Mouse (Mus musculus): Measurements from ENCODE around the gene Cacna1c. TPM values are rescaled to one million over a fixed set of nuclear protein-coding genes. Genes with fewer than 3 reads are reported as not detected.

The Cacna1c gene
- polyA plus RNA-seq, 1 experiment from 2014 or later = 13.7 TPM

- H3K27me3 ChIP-seq (ENCODE audit: control insufficient read depth, insufficient read depth, low read length) = no peaks in the 10 kb centered on the region
- H3K9ac ChIP-seq (replicated peaks; ENCODE audit: low read depth, low read length) = no peak overlapping the region
- H3K9me3 ChIP-seq (ENCODE audit: control insufficient read depth, low read length) = no peaks in the 10 kb centered on the region
- H3K36me3 ChIP-seq (ENCODE audit: control insufficient read depth, insufficient read depth, low read length) = no peaks in the 10 kb centered on the region
- 32% methylated on average over 10 of the region's 10 CpGs for WGBS
- ATAC-seq (ENCODE audit: low read depth) = peak; percentile 91
- H3K4me3 ChIP-seq (ENCODE audit: low read depth, low read length) = no peak overlapping the region
- H3K27ac ChIP-seq (ENCODE audit: low read depth, low read length) = peak overlapping the region; percentile 40
- peaks cover 13% of the 10 kb centered on the region for H3K4me1 ChIP-seq (ENCODE audit: control insufficient read depth, insufficient read depth, low read length)
- H3K4me2 ChIP-seq (ENCODE audit: low read depth, low read length) = peak overlapping the region; percentile 8; the same call in 1 of the 2 replicates
Measured at GRCm38 (mm10) chr6:118977443-118978271, 218.6 kb downstream of the Cacna1c start.

- H3K27me3 ChIP-seq (ENCODE audit: control insufficient read depth, insufficient read depth, low read length) = no peaks in the 10 kb centered on the region
- H3K9ac ChIP-seq (replicated peaks; ENCODE audit: low read depth, low read length) = no peak overlapping the region
- H3K4me2 ChIP-seq (ENCODE audit: low read depth, low read length) = no peak overlapping the region
- WGBS = 84% methylated on average over 14 of the region's 14 CpGs
- H3K4me3 ChIP-seq (ENCODE audit: low read depth, low read length) = no peak overlapping the region
- peaks cover 13% of the 10 kb centered on the region for H3K4me1 ChIP-seq (ENCODE audit: control insufficient read depth, insufficient read depth, low read length)
- ATAC-seq (ENCODE audit: low read depth) = no peak
- no peak overlapping the region for H3K27ac ChIP-seq (ENCODE audit: low read depth, low read length)
- H3K9me3 ChIP-seq (ENCODE audit: control insufficient read depth, low read length) = no peaks in the 10 kb centered on the region
- no peaks in the 10 kb centered on the region for H3K36me3 ChIP-seq (ENCODE audit: control insufficient read depth, insufficient read depth, low read length)
Measured at GRCm38 (mm10) chr6:118976617-118977016, 219.6 kb downstream of the Cacna1c start.

GRCm38 (mm10) chr6:118971844-118972531, 224.2 kb downstream of the Cacna1c start:
- Histone ChIP-seq H3K27ac (ENCODE audit: low read depth, low read length) (no peak overlapping the region), H3K27me3 (ENCODE audit: control insufficient read depth, insufficient read depth, low read length) (no peaks in the 10 kb centered on the region), H3K4me3 (ENCODE audit: low read depth, low read length) (no peak overlapping the region), H3K4me2 (ENCODE audit: low read depth, low read length) (no peak overlapping the region), H3K9ac (replicated peaks; ENCODE audit: low read depth, low read length) (no peak overlapping the region), H3K9me3 (ENCODE audit: control insufficient read depth, low read length) (no peaks in the 10 kb centered on the region), H3K36me3 (ENCODE audit: control insufficient read depth, insufficient read depth, low read length) (no peaks in the 10 kb centered on the region), H3K4me1 (ENCODE audit: control insufficient read depth, insufficient read depth, low read length) (no peaks in the 10 kb centered on the region)
- WGBS = 72% methylated on average over 9 of the region's 10 CpGs
- no peak for ATAC-seq (ENCODE audit: low read depth)

- 88% methylated on average over 4 of the region's 4 CpGs for WGBS
- H3K9ac ChIP-seq (replicated peaks; ENCODE audit: low read depth, low read length) = no peak overlapping the region
- H3K36me3 ChIP-seq (ENCODE audit: control insufficient read depth, insufficient read depth, low read length) = no peaks in the 10 kb centered on the region
- no peaks in the 10 kb centered on the region for H3K9me3 ChIP-seq (ENCODE audit: control insufficient read depth, low read length)
- no peak overlapping the region for H3K4me3 ChIP-seq (ENCODE audit: low read depth, low read length)
- no peaks in the 10 kb centered on the region for H3K27me3 ChIP-seq (ENCODE audit: control insufficient read depth, insufficient read depth, low read length)
- no peak overlapping the region for H3K4me2 ChIP-seq (ENCODE audit: low read depth, low read length)
- no peak for ATAC-seq (ENCODE audit: low read depth)
- no peaks in the 10 kb centered on the region for H3K4me1 ChIP-seq (ENCODE audit: control insufficient read depth, insufficient read depth, low read length)
- no peak overlapping the region for H3K27ac ChIP-seq (ENCODE audit: low read depth, low read length)
Measured at GRCm38 (mm10) chr6:118968776-118969175, 227.4 kb downstream of the Cacna1c start.

GRCm38 (mm10) chr6:118966904-118967303, 229.3 kb downstream of the Cacna1c start:
- Histone ChIP-seq H3K36me3 (ENCODE audit: control insufficient read depth, insufficient read depth, low read length) (no peaks in the 10 kb centered on the region), H3K27ac (ENCODE audit: low read depth, low read length) (no peak overlapping the region), H3K9ac (replicated peaks; ENCODE audit: low read depth, low read length) (no peak overlapping the region), H3K4me3 (ENCODE audit: low read depth, low read length) (no peak overlapping the region), H3K27me3 (ENCODE audit: control insufficient read depth, insufficient read depth, low read length) (no peaks in the 10 kb centered on the region), H3K9me3 (ENCODE audit: control insufficient read depth, low read length) (no peaks in the 10 kb centered on the region), H3K4me2 (ENCODE audit: low read depth, low read length) (no peak overlapping the region), H3K4me1 (ENCODE audit: control insufficient read depth, insufficient read depth, low read length) (no peaks in the 10 kb centered on the region)
- 82% methylated on average over 4 of the region's 4 CpGs for WGBS
- ATAC-seq (ENCODE audit: low read depth) = no peak

GRCm38 (mm10) chr6:118965577-118965976, 230.6 kb downstream of the Cacna1c start:
- 58% methylated on average over 2 of the region's 2 CpGs for WGBS
- H3K27ac ChIP-seq (ENCODE audit: low read depth, low read length) = no peak overlapping the region

GRCm38 (mm10) chr6:118963806-118964205, 232.4 kb downstream of the Cacna1c start:
- Histone ChIP-seq H3K27me3 (ENCODE audit: control insufficient read depth, insufficient read depth, low read length) (no peaks in the 10 kb centered on the region), H3K4me2 (ENCODE audit: low read depth, low read length) (no peak overlapping the region), H3K4me1 (ENCODE audit: control insufficient read depth, insufficient read depth, low read length) (no peaks in the 10 kb centered on the region), H3K4me3 (ENCODE audit: low read depth, low read length) (no peak overlapping the region), H3K9me3 (ENCODE audit: control insufficient read depth, low read length) (no peaks in the 10 kb centered on the region), H3K36me3 (ENCODE audit: control insufficient read depth, insufficient read depth, low read length) (no peaks in the 10 kb centered on the region), H3K9ac (replicated peaks; ENCODE audit: low read depth, low read length) (no peak overlapping the region), H3K27ac (ENCODE audit: low read depth, low read length) (no peak overlapping the region)
- 82% methylated on average over 6 of the region's 6 CpGs for WGBS
- no peak for ATAC-seq (ENCODE audit: low read depth)

More at GRCm38 (mm10) chr6:118965577-118965976, 230.6 kb downstream of the Cacna1c start:
- Histone ChIP-seq H3K9me3 (ENCODE audit: control insufficient read depth, low read length) (no peaks in the 10 kb centered on the region), H3K4me1 (ENCODE audit: control insufficient read depth, insufficient read depth, low read length) (no peaks in the 10 kb centered on the region), H3K9ac (replicated peaks; ENCODE audit: low read depth, low read length) (no peak overlapping the region), H3K4me2 (ENCODE audit: low read depth, low read length) (no peak overlapping the region), H3K27me3 (ENCODE audit: control insufficient read depth, insufficient read depth, low read length) (no peaks in the 10 kb centered on the region), H3K36me3 (ENCODE audit: control insufficient read depth, insufficient read depth, low read length) (no peaks in the 10 kb centered on the region), H3K4me3 (ENCODE audit: low read depth, low read length) (no peak overlapping the region)
- ATAC-seq (ENCODE audit: low read depth) = no peak

- no peak for ATAC-seq (ENCODE audit: low read depth)
- Histone ChIP-seq H3K9me3 (ENCODE audit: control insufficient read depth, low read length) (no peaks in the 10 kb centered on the region), H3K4me1 (ENCODE audit: control insufficient read depth, insufficient read depth, low read length) (no peaks in the 10 kb centered on the region), H3K27me3 (ENCODE audit: control insufficient read depth, insufficient read depth, low read length) (no peaks in the 10 kb centered on the region), H3K4me2 (ENCODE audit: low read depth, low read length) (no peak overlapping the region), H3K9ac (replicated peaks; ENCODE audit: low read depth, low read length) (no peak overlapping the region), H3K27ac (ENCODE audit: low read depth, low read length) (no peak overlapping the region), H3K4me3 (ENCODE audit: low read depth, low read length) (no peak overlapping the region), H3K36me3 (ENCODE audit: control insufficient read depth, insufficient read depth, low read length) (no peaks in the 10 kb centered on the region)
- WGBS = 66% methylated on average over 5 of the region's 5 CpGs
Measured at GRCm38 (mm10) chr6:118963283-118963682, 232.9 kb downstream of the Cacna1c start.

GRCm38 (mm10) chr6:118958529-118958928, 237.7 kb downstream of the Cacna1c start:
- Histone ChIP-seq H3K4me2 (ENCODE audit: low read depth, low read length) (no peak overlapping the region), H3K27ac (ENCODE audit: low read depth, low read length) (no peak overlapping the region), H3K27me3 (ENCODE audit: control insufficient read depth, insufficient read depth, low read length) (no peaks in the 10 kb centered on the region), H3K36me3 (ENCODE audit: control insufficient read depth, insufficient read depth, low read length) (no peaks in the 10 kb centered on the region), H3K9me3 (ENCODE audit: control insufficient read depth, low read length) (no peaks in the 10 kb centered on the region), H3K9ac (replicated peaks; ENCODE audit: low read depth, low read length) (no peak overlapping the region), H3K4me3 (ENCODE audit: low read depth, low read length) (no peak overlapping the region), H3K4me1 (ENCODE audit: control insufficient read depth, insufficient read depth, low read length) (no peaks in the 10 kb centered on the region)
- WGBS = 95% methylated on average over 9 of the region's 9 CpGs
- ATAC-seq (ENCODE audit: low read depth) = no peak
